Mouse (Mus musculus) ES-Bruce4 (cell line): ENCODE data around the gene Evl.

Experiments used
- CTCF ChIP-seq: IDR thresholded peaks from one replicate; pipeline ENCODE4 v1.8.1; 2011; ENCODE audit warnings: low read depth, low read length
- EP300 ChIP-seq: IDR thresholded peaks from 2 replicates; pipeline ENCODE4 v1.6.1; 2011; ENCODE audit warnings: low read depth, low read length; ENCODE audit not compliant: insufficient read depth
- POLR2A ChIP-seq: IDR thresholded peaks from one replicate; pipeline ENCODE4 v1.8.1; 2011; ENCODE audit warnings: low read length; ENCODE audit not compliant: insufficient read depth

GRCm38 (mm10) chr12:108634031-108634430 is 79.5 kb downstream of the Evl start:
- TF ChIP-seq POLR2A (no peak), CTCF (no peak), EP300 (no peak)
